Mouse (Mus musculus) frontal cortex, postnatal 14 days (tissue): Measurements from ENCODE around the gene Sars.
A peak's percentile ranks its signal among the peaks of the same experiment; 100 is the strongest.

Experiments used
- DNase-seq, 2 experiments: peaks; one replicate each; pipeline ENCODE4 v3.0.0; 2022; ENCODE audit warnings: low spot score in 2 of 2

The Sars gene

DNA sequence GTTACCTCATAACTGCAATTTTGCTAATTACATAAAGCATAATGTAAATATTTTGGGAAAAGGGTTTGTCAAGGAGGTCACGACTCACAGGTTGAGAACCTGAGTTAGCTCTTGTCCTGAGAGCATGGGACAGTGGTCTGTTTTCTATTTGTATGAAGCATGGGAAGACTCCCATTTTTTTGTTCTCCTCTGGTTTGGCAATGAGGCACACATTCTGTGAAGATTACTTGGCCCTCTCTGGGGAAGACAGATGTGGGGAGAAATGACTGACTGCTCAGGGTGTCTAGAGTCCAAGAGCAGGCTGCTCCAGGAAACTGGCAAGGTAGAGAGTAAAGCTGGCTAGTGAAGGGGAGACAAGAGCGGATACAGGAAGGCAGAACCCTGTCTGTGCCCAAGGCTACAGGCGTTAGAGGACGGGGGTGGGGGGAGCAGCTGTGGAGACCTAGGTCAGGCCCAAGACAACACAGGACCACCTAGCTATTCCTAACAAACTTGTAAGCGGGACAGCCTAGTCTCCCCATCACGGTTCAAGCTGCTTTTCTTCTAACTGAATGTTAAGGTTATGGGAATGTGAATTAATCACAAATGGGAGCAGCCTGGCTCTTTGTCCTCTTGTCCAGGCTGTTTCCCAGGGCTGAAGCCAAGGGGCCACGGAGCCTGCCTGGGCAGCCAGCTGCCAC lies 19.9 kb downstream of the Sars start:
- DNase-seq, result no peak

- no peak for DNase-seq
Measured at GRCm38 (mm10) chr3:108423844-108424801, 20.9 kb downstream of the Sars start.

GRCm38 (mm10) chr3:108423006-108423405 lies 22.0 kb downstream of the Sars start:
- no peak for DNase-seq

- peak; percentile 66 to 77 for DNase-seq
Measured at GRCm38 (mm10) chr3:108415831-108416223, 29.2 kb downstream of the Sars start.

DNA sequence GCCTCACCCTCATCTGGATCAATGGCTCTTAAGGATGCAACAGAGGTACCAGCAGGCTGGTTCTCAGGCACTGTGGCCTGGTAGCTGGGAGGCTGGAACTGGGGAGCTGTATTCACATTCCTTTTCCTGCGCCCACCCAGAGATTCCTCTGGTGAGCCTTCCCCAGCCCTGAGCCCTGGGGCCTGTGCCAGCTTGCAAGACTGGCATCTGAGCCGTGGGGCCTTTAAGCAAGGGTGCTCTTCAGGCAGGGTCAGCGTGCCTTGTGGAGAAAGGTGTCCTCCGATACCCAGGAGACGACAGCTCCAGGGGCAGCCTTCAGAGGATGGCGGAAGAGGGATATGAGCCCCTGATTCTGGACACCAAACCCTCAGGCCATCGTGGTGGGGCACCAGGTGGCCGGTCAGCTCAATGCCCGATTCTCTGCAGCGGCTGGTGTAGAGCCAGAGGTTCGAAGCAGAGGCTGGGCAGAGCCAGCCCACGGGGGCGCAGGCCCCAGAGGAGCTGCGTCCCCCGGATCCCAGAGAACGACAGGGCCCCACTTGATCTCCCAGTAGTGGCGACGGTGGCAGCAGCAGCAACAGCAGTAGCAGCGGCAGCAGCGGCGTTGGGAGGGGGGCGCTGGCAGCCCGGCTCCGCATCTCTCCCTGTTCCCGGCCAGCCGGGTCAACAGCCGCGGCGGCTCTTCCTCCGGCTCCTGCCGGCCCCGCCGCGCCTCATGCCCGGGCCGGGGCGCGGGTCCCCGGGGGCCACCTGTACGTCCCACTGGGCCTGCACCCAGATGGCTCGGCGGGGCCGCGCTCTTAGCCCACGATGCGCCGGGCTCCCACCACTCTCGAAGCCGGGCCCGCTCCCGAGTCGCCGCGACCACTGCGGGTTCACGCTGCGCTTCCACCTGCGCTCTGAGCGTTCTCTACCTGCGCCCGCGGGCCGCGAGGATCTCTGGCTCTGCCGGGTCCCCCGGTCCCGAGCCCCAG lies 29.9 kb downstream of the Sars start, which contains the start of gene Celsr2:
TSS of gene Celsr2 (minus strand) at position 696 of the 974 bp plus-strand sequence.
- DNase-seq, result no peak

GRCm38 (mm10) chr3:108413634-108414360 lies 31.2 kb downstream of the Sars start:
- no peak for DNase-seq

DNA sequence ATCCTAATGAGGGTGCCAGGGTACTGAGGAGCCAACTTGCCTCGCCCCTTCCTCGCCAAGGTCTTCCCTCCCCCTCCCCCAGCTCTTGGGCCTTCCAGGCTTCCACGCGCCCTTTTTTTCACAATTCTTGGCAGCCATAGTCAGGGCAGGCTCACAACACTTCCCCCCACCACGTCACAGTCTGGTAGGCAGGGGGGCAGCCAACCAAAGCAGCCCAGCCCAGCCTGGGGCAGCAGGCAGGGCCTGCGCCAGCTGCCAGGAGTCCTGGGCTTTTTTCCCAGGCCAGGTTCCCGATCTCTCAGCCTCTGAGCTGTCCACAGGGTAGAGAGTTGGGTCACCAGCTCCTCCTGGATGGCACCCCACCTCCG lies 33.3 kb downstream of the Sars start:
- no peak for DNase-seq

DNA sequence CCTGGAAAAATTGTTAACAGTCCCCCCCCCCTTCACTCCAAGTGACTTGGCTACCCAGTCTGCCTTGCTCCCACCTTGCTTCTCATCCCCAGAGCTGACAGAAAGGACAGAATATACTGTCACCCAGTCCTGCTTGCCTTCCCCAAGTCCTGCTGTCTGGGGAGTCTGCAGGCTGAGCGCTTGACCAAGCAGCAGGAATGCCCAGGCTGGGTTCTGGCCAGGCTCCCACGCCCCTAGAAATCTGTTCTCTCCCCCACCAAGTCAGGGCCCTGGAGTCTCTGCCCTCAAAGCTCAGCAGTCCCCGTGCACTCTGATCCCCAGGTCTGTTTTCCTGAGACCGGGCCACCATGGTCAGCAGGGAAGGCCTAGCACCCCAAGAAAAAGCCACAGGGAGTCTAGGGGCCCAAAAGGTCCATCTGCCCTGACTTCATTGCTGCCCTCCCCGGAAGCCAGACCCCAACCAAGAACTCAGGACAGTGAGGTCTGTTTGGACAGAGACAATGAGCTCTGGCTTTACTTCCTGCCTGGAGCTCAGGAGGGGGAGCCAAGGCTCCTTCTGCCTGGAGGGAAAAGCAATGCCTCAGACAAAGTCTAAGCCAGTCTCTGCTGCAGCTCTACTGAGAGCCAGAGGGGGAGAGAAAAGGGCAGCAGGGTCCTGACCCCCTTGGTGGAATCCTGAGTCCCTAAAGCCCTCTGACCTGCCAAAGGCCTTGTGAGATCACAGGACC lies 33.8 kb downstream of the Sars start:
- DNase-seq, result no peak

DNA sequence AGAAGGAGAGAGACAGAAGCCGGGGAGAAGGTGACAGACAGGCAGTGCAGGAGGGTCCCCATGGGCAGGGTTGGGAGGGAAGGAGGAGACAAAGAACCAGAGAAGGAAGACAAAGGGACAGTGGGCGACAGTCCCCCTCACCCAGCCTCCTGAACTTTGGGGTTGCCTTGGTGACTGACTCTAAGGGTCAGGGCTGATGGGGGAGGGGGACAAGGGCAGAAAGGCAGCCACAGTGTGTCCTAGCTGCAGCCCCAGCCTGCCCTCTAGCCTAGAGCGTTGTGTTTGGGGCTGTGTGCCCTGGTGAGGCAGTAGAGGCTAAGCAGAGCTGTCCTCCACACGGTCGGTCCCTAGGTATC lies 34.7 kb downstream of the Sars start:
- DNase-seq, result no peak

DNA sequence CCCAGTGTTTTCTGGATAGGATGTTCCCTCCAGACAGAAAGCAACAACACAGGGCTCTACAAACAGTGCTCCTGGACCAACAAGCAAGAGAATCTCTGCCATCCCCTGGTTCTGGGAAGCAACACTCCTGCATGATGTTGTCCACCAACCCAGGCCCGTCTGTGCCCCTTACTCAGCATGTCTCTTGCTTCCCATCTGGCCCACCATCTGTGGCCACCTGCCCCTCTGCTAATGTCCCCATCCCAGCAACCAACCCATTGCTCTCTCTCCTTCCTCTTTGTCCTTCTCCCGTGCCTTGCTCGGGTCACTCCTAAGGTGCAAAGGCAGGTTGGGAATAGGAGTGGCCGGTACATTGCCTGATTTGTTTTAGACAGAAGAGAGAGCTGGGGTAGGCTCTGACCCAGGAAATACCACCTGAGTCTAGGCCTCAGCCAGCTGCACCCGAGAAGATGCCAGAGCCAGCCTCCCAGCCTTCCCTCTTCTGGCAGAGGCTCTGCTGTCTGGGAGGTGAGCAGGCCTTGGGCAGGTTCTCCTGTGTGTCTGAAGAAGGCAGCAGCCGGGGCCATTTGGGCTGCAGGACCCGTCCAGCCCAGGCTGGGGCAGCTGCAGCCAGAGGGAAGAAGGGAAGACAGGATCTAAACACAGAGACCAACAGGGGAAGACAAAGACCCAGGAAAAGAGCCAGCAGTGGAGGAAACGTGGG lies 35.2 kb downstream of the Sars start:
- no peak for DNase-seq

- DNase-seq, result no peak
Measured at GRCm38 (mm10) chr3:108408517-108409008, 36.4 kb downstream of the Sars start.

GRCm38 (mm10) chr3:108406306-108406885 lies 38.6 kb downstream of the Sars start:
- no peak for DNase-seq

GRCm38 (mm10) chr3:108405536-108406305 lies 39.3 kb downstream of the Sars start:
- no peak for DNase-seq

DNA sequence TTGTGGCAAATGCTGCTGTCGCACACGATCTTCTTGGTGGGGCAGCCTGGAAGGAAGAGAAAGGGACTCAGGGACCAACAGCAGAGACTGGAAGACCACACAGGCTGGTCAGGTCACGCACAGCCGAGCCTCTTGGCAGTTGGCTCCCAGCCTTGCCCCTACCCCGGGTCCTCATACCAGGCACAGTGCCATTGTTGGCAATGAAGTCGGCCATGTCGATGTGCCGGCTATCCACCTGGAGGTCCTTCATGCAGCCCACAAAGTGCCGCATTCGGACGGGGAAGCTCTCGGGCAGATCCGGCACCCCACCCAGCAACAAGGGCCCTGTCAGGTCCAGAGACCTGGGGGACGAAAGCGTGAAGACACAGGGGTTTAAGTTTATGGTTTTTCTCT lies 42.5 kb downstream of the Sars start:
- no peak for DNase-seq

DNA sequence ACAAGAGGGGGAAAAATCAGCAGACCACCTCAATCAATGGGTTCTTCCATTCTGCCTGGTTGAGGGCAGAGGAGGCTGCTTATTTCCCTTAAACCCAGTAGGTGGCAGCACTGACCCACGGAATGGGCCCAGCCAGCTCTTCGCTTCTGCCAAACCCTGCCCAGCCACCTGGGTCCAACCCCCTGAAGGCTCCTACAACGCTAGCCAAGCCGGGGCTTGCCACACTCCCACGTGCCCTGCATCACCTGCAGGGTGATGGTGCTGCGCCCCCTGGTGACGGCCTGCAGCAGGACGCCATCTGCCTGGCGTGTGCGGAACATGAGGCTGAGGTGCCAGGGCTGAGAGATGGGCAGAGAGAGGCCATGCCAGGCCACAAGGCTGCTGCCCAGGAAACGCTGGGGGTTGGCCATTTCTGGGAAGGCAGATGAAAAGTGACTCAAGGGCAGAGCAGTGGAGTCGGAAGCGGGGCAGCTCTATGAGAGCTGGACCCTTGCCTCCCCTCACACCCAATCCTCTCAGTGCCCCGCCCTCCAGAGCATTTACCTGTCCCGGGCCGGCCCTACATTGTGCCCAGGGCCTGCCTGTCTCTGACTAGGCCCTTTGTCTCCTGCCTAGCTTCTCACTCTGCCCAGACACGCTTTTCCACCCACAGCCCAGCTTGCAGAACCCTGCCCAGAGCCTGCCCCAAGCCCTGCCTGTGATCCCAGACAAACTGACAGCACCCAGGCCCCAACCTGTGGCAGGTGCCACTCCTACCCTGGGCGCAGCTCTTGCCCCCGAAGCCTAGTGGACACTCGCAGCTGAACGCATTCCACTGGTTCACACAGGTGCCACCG lies 43.1 kb downstream of the Sars start:
- DNase-seq, result peak; percentile 71 to 80

GRCm38 (mm10) chr3:108400442-108400841 lies 44.6 kb downstream of the Sars start:
- DNase-seq, result no peak

DNA sequence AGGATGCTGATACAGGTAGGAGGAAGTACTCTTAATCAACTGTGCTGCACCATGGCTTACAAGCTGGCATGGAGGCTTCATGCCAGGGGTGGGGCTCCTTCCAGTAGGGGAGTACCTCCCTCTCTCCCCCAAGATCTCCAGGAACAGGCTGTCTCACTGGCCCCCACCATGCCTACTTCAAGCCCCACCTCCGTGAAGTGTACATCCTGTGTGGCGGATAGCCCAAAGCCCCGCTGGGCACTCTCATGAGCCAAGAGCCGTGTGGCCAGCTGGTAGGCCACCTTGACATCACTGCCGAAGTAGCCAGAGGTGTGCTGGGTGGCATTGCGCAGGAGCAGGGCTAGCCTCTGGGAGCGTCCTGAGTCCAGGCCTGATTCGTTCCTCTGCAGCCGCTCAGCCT lies 46.7 kb downstream of the Sars start:
- no peak for DNase-seq

DNA sequence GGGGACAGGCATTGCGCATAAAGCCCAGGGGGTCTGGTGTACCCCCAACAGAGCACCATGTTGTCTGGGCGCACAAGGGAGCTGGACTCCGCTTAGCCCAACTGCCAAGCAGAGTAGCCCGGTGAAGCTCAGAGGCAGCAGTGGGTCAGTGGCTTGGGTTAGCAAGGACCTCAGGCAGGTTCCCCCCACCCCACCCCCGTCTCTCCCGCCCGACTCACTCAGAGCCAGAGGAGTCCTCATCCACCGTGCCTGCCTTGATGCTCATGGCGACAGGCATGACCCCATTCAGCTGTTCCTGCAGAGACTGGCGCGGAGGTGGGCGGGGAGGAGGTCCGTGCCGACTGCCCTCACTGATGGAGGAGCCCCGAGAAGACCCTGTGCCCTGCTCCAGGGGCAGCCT lies 52.2 kb downstream of the Sars start:
- DNase-seq, result no peak
